Mouse (Mus musculus) hindbrain, postnatal 0 days (tissue): Measurements from ENCODE around the gene Igsf6. TPM values are rescaled to one million over a fixed set of nuclear protein-coding genes. Genes with fewer than 3 reads are reported as not detected.

ENCODE experiments used
- ATAC-seq: fragments of 200-750 bp; cut with Nextera tagmentation; 2 replicates; pipeline ENCODE4 v1.8.0; 2017; ENCODE audit warnings: mild to moderate bottlenecking, moderate TSS enrichment, moderate library complexity
- DNase-seq: peaks from one replicate; pipeline ENCODE4 v3.0.0-alpha.2; 2015; ENCODE audit warnings: low spot score
- H3K27ac ChIP-seq: fragments of 300-500 bp; sonication (generic); 2 replicates; pipeline ENCODE4 v1.5.1; 2014; ENCODE audit warnings: mild to moderate bottlenecking
- H3K27me3 ChIP-seq: fragments of 300-500 bp; sonication (generic); 2 replicates; pipeline ENCODE4 v1.6.1; 2014; ENCODE audit warnings: low read length, mixed read lengths; ENCODE audit not compliant: insufficient read depth
- H3K36me3 ChIP-seq: fragments of 300-500 bp; sonication (generic); 2 replicates; pipeline ENCODE4 v1.6.1; 2014; ENCODE audit warnings: low read length, mixed read lengths; ENCODE audit not compliant: insufficient read depth
- H3K4me1 ChIP-seq: fragments of 300-500 bp; sonication (generic); 2 replicates; pipeline ENCODE4 v1.6.1; 2014; ENCODE audit warnings: antibody characterized with exemption, low read length, mixed read lengths; ENCODE audit not compliant: insufficient read depth
- H3K4me2 ChIP-seq: fragments of 300-500 bp; sonication (generic); 2 replicates; pipeline ENCODE4 v1.6.1; 2014; ENCODE audit warnings: low read depth, mild to moderate bottlenecking, low read length, moderate library complexity, mixed read lengths
- H3K4me3 ChIP-seq: fragments of 300-500 bp; sonication (generic); 2 replicates; pipeline ENCODE4 v1.5.1; 2014; ENCODE audit warnings: low read length
- H3K9ac ChIP-seq: fragments of 300-500 bp; sonication (generic); replicated peaks from 2 replicates; pipeline ENCODE4 v1.6.1; 2014; ENCODE audit warnings: mild to moderate bottlenecking, low read length, moderate library complexity, mixed read lengths
- H3K9me3 ChIP-seq: fragments of 300-500 bp; sonication (generic); 2 replicates; pipeline ENCODE4 v1.6.1; 2016; ENCODE audit warnings: low read length, mixed read lengths
- CTCF ChIP-seq: IDR thresholded peaks from 2 replicates; pipeline ENCODE4 v1.5.1; 2016; ENCODE audit warnings: antibody characterized with exemption, control low read depth, low read depth
- WGBS: fragments of 180-500 bp; shearing (Covaris S2); extraction: QIAGEN DNeasy Blood & Tissue Kit; methylation state at CpG from one replicate; pipeline ENCODE4 v1.1.7; 2014; 5-methylcytosine and 5-hydroxymethylcytosine counted together
- polyA plus RNA-seq: library from polyadenylated mRNA; unstranded; fragments of >200 nt; fragmentation: Nextera tagmentation; extraction: Ambion mirVana; gene quantifications from 2 replicates; pipeline ENCODE4 v1.2.1, GENCODE M21; 2015
- total RNA-seq: library from RNA; depleted of rRNA; stranded (reverse); fragments of >200 nt; gene quantifications from 2 replicates; pipeline ENCODE4 v1.2.3, GENCODE M21; 2014

The Igsf6 gene
- total and polyA plus RNA-seq, 2 experiments from 2014 or later: 0.86 TPM; not detected in 1

DNA sequence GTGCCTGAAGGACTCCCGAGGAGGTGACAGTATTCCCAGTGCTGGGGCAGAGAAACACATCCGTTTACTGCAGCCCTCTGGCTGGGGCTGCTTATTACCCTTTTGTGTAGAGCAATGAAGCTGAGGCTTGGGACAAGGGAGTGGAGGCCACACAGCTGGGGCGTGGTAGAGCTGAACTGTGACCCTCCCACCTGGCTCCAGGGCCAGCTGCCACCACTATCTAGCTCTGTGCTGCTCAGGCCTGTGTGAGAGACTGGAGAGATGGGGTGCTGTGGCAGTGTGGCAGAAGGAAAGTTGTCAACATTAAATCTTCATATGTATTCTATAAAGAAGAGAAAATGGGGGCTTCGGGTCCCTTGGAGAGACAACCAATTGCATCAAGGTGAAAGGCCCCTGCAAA is 18.7 kb upstream of the Igsf6 start:
- H3K9me3 ChIP-seq: no peaks in the 10 kb centered on the region
- H3K36me3 ChIP-seq: no peaks in the 10 kb centered on the region
- WGBS: 66% methylated on average over 4 of the region's 4 CpGs
- no peaks in the 10 kb centered on the region for H3K4me1 ChIP-seq
- ATAC-seq (no peak), DNase-seq (no peak)
- H3K9ac ChIP-seq: no peak overlapping the region
- TF ChIP-seq CTCF: no peak
- H3K4me3 ChIP-seq: no peak overlapping the region
- H3K27me3 ChIP-seq: no peaks in the 10 kb centered on the region
- no peak overlapping the region for H3K27ac ChIP-seq
- H3K4me2 ChIP-seq: no peak overlapping the region

DNA sequence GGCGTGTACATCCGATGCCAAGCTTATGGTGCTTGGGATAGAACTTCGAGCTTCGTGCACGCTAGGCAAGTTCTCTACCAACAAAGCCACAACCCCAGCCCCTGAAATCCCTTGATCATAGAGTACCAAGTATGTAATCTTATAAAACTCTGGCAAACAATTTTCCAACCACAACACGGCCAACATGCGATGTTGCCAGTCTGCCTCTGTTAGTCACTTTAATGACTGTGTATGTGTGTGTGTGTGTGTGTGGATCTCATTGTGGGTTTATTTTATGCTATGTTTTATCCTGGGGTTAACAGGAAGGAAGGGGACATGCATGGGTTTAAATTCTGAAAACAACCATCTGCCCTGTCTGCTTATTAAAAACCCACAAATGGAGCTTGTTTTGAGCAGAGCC is 16.4 kb upstream of the Igsf6 start:
- Histone ChIP-seq H3K4me2 (no peak overlapping the region), H3K36me3 (no peaks in the 10 kb centered on the region)

DNA sequence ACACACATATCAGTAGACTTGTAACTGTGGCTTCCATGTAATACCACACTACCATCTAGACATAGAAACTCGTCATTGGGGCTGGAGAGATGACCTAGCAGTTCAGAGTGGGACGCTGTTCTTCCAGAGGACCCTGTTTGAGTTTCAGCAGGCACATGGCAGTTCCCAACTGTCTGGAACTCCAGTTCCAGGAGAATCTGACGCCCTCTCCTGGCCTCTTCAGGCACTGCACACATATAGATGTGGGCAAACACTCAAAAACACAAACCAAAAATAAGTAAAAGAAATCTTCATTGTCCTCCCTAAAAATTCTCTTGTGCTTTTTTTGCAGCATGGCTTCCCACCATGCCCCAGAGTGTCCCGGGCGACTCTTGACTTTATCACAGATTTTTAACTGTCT is 14.4 kb upstream of the Igsf6 start:
- DNase-seq (no peak), ATAC-seq (no peak)
- H3K9ac ChIP-seq: no peak overlapping the region
- no peaks in the 10 kb centered on the region for H3K9me3 ChIP-seq
- H3K4me3 ChIP-seq: no peak overlapping the region
- no peaks in the 10 kb centered on the region for H3K27me3 ChIP-seq
- H3K4me1 ChIP-seq: no peaks in the 10 kb centered on the region
- TF ChIP-seq CTCF: peak; percentile 27
- H3K27ac ChIP-seq: no peak overlapping the region
- H3K36me3 ChIP-seq: no peaks in the 10 kb centered on the region
- 75% methylated on average over 5 of the region's 5 CpGs for WGBS
- no peak overlapping the region for H3K4me2 ChIP-seq

More for the DNA sequence above, 16.4 kb upstream of the Igsf6 start:
- no peak for ATAC-seq
- H3K4me3 ChIP-seq: no peak overlapping the region
- H3K9me3 ChIP-seq: no peaks in the 10 kb centered on the region
- WGBS: 93% methylated on average over 7 of the region's 7 CpGs
- no peak for DNase-seq
- H3K9ac ChIP-seq: no peak overlapping the region
- H3K27me3 ChIP-seq: no peaks in the 10 kb centered on the region
- H3K27ac ChIP-seq: no peak overlapping the region
- TF ChIP-seq CTCF: no peak
- no peaks in the 10 kb centered on the region for H3K4me1 ChIP-seq

DNA sequence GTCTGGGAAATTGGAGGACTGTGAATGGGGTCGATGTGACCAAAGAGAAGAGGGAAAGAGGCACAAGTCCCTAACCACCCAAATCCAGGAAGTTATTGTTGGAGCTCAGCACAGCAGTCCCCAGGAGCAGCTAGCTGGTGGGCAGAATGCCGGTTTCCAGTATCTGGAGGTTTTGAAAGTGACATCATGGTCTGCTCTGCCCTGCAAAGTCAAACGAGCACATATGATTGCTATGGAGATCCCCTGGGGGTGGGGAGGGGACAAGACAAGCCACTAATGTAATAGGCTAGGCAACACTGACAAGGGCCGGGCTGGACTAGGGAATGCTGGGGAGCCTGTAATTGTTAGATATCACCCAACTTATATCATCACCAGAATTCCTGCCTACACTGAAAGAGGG is 11.1 kb upstream of the Igsf6 start:
- 10% methylated on average over 4 of the region's 4 CpGs for WGBS
- Histone ChIP-seq H3K9me3 (no peaks in the 10 kb centered on the region), H3K4me1 (no peaks in the 10 kb centered on the region), H3K4me2 (no peak overlapping the region), H3K36me3 (no peaks in the 10 kb centered on the region), H3K27me3 (no peaks in the 10 kb centered on the region), H3K9ac (no peak overlapping the region), H3K27ac (no peak overlapping the region), H3K4me3 (no peak overlapping the region)
- ATAC-seq: peak; percentile 64
- peak; percentile 32 for DNase-seq
- no peak for TF ChIP-seq CTCF

DNA sequence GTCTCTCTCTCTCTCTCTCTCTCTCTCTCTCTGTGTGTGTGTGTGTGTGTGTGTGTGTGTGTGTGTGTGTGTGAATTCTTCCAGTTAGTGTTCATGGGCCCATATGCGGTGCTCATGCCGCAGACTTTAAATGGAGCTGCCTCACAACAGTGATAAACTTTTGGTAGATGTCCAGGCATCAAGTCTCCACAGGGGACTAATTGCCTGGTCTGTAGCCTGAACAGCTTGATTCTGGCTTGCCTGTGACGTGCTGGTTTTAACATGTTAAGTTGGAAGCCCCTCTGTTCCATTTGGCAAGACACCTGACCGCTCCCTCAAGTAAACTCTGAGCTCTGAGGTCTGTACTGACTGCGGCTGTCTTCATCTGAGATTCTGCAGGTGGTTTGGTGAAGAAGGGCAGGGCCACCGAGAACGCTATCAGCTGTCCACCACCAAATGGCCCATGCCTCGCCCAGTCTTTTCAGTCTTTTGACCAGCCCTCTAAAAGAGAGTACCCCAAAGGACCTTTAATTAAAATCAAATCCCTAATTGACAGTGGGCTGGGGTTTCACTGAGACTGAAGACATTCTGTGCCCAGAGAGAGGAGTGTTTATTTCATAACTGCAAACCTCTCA is 10.6 kb upstream of the Igsf6 start:
- Histone ChIP-seq H3K9me3 (no peaks in the 10 kb centered on the region), H3K36me3 (no peaks in the 10 kb centered on the region), H3K27me3 (no peaks in the 10 kb centered on the region), H3K27ac (no peak overlapping the region), H3K4me2 (no peak overlapping the region), H3K4me1 (no peaks in the 10 kb centered on the region), H3K4me3 (no peak overlapping the region), H3K9ac (no peak overlapping the region)
- no peak for ATAC-seq
- no peak for TF ChIP-seq CTCF
- peak; percentile 58 for DNase-seq
- 48% methylated on average over 8 of the region's 8 CpGs for WGBS

DNA sequence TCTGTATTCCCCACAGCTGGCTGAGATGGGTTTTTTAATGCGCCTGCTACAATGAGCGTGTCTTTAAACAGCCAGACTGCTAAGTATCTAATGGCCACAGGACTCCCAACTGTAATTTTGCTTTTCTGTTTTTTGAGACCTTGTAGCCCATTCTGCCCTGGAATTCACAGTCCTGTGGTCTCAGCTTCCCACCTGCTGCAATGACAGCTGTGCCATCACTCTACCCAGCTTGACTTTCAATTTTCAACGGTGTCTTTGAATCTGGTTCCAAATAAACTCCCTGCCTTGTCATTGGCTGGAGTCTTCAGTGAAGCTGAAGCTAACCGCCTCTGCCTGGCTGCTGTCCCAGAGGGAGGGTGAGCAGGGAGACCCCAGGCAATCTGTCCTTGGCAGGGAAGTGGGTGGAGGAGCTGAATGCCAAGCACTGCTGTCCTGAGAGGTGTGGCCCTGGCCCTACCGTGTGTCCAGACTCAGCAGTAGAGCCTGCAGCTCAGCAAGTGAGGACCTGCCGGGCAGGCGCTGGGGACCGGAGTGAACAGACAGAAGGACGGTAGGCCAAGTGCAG is 8.7 kb upstream of the Igsf6 start:
- Histone ChIP-seq H3K36me3 (no peaks in the 10 kb centered on the region), H3K27ac (no peak overlapping the region), H3K9me3 (no peaks in the 10 kb centered on the region), H3K9ac (no peak overlapping the region), H3K4me2 (no peak overlapping the region), H3K4me3 (no peak overlapping the region), H3K4me1 (no peaks in the 10 kb centered on the region), H3K27me3 (no peaks in the 10 kb centered on the region)
- WGBS: 36% methylated on average over 9 of the region's 9 CpGs
- TF ChIP-seq CTCF: no peak
- DNase-seq: peak; percentile 80
- ATAC-seq: peak; percentile 84

DNA sequence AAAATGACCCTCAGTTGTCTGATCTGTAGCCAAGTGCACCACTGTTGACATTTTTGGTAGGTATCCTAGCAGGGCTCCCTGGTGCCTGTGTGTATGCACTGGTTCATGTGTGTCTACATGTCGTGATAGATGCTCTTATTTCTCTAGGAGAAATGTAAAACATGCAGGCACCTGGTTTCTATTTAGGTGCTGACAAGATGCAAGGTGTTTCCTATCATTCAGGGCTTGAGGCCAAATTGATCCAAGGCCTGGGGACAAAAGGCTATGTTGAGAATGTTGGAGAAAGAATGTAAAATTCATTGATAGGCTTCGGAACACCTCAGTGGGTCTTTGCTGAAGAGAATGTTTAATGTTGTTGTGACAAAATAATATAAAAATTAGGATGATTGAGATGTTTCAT is 7.4 kb upstream of the Igsf6 start:
- Histone ChIP-seq H3K9me3 (no peaks in the 10 kb centered on the region), H3K27ac (no peak overlapping the region), H3K36me3 (peaks cover 4% of the 10 kb centered on the region; the same call in 1 of the 2 replicates), H3K4me1 (no peaks in the 10 kb centered on the region), H3K27me3 (no peaks in the 10 kb centered on the region), H3K4me3 (no peak overlapping the region), H3K9ac (no peak overlapping the region), H3K4me2 (no peak overlapping the region)
- TF ChIP-seq CTCF: no peak
- no peak for DNase-seq
- 84% methylated on average over 2 of the region's 2 CpGs for WGBS
- ATAC-seq: no peak
